Mouse (Mus musculus) embryo, embryonic 10 days (tissue): ENCODE data around the gene Nrxn3.

ENCODE experiments used
- DNase-seq: peaks from one replicate; pipeline ENCODE4 v3.0.0-alpha.2; 2015; ENCODE audit warnings: low spot score

Gene Nrxn3

DNA sequence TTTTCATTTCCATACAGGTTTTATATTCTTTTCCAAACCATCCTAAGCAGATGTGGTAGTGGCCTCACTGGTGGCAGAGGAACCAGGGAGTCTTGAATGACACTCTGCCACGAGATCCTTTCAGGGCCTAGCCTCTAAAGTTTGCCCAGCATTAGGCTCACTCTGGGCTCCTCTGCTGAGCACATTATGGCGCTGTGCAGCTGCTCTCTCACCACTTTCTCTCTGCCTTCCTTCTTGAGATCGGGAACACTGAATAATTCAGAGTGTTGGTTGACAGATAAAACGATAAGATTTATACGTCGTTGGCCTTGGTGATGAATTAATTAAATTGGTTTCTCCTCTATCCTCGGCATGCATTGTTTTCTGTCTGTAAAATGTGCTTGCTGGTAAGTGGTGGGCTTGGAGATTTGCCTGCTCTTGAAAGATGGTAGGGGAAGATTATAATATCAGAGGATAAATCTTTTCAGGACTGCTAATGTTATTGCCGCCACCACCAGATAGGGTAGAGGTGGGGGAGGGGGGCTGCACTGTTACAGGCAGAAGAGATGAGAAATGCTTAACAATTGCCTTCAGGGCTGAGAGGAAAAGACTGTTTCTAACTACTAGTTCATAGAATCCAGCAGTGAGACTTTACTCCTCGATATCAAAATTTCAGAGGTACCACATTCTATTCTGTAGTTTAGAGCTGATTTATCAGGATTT lies 1094.5 kb downstream of the Nrxn3 start:
- no peak for DNase-seq

DNA sequence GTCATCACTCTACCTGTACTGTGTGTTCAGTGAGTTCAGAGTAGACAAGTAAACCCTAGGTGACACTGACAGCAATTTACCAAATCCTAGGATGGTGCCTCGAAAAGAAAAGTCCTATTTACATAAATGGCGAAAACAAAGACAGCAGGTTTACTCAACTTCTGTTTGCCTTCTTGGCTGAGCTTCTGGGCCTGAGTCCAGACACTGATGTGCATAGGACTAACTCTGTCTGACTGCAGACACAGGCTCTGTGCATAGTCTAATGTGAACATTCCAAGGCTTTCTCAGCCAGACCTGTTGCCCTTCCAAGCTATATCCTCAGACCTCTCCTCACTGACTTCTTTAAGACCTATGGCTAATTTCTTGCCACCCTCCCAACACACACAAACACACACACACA lies 1095.5 kb downstream of the Nrxn3 start:
- no peak for DNase-seq

GRCm38 (mm10) chr12:89822141-89822540 lies 1099.5 kb downstream of the Nrxn3 start:
- DNase-seq = peak; percentile 10

GRCm38 (mm10) chr12:89829927-89830326 lies 1107.3 kb downstream of the Nrxn3 start:
- DNase-seq = no peak

DNA sequence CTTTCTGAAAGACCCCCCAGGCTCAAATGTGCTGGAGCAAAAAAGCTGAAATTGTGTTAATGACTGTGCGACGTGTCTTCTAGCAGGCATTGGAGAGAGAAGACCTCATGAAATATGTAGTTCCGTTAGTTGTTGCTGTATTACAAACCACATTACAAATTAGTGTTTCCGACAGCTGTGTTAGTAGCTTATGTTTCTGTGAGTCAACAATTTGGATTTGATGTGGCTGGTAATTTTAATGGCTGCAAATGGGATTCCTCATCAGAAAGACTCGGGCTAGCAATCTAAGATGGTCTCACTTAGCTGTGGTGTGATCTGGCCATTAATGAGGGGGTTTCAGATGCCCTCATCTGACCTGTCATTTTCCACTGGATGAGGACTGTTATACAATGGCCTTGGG lies 1107.7 kb downstream of the Nrxn3 start:
- DNase-seq = no peak

DNA sequence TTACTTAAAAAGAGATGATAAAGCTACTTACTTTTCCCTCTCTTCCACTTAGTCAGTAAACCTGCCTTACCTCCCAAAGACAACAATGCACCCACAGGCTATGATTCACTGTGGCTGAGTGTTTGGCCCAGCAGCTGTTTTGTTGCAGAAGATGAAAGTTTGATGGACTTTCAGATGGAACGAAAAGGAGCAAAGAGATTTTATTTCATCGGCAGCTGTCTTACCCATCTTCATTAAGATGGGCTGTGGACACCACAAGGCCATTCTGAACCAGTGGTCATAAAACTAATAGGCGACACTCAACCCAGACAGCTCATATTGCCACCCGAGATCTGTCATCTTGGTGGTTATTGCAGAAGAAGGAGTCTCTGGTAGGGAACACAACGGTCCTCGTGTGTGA lies 1108.6 kb downstream of the Nrxn3 start:
- DNase-seq = no peak

GRCm38 (mm10) chr12:89836271-89836670 lies 1113.6 kb downstream of the Nrxn3 start:
- DNase-seq = no peak

DNA sequence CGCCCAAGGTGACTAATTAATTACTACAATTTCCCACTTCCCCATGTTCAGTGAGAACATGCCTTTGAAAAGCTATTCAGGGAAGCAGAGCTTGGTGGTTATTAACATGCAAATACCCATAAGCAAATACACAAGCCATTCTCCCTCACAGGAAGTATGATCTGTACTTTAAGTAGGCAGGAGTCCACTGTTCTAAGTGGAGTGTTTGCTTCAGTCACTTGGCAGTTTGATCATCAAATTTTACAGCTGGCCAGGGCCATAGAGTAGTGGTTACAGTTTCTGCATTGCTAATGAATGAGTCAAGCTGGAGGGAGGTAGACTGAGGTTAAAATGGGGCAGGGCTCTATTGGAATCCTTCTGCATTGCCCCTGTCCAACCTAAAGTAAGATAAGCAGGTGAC lies 1120.2 kb downstream of the Nrxn3 start:
- DNase-seq = no peak

DNA sequence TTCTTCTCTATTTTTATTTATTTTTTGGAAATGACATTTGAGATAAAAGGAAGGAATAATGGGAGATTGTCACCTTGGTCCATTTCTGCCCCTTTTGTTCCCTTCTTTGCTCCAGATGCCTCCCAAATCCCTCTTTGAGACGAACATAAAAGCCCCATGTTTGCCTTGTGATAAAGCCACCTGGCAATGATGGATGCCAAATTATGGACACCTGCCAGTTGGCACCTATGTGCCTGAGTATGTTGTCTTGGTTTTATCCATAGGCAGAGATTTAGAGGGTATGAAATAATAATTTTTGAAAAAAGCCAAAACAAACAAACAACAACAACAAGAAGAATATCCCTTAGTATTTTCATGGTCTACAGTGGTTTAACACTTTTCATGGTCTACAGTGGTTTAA lies 1125.4 kb downstream of the Nrxn3 start:
- no peak for DNase-seq

DNA sequence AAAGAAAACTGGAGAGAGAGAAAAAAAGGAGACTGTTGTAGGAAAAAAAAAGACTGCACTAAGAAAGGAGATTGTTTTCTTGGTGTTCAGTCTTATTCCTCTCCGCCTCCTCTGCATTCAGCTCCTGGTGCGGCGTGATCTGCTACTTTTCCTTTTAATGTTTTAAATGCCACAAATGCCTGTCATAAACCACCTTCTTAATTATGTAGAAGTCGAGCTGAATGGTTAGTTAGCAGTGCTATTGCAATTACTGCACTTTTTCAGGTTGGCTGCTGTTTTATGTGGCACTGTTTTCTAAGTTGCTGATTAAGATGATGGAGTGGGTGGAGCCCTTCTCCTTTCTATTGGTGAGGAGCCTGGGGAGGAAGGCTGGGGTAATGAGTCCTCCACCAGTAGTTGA lies 1131.7 kb downstream of the Nrxn3 start:
- DNase-seq = no peak

DNA sequence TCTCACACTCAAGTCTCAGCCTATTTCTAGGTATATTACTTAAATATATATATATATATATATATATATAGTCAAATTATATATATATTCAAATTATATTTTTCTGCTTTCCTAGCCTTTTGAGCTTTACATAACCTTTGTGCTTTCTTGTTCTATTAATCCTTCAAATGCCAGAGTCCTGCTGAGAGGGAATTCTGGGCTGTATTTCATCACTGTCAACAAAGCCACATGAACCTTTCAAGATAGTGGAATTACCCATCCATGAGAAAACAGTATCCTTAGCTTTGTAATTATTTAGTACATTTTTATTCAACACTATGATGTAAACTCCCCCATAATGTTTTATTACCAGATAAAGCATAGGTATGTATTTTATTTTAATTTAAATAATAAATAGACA lies 1144.4 kb downstream of the Nrxn3 start:
- DNase-seq = no peak

GRCm38 (mm10) chr12:89882617-89883370 lies 1160.1 kb downstream of the Nrxn3 start:
- peak; percentile 20 for DNase-seq

GRCm38 (mm10) chr12:89884576-89884975 lies 1161.9 kb downstream of the Nrxn3 start:
- DNase-seq = no peak

GRCm38 (mm10) chr12:89888647-89889046 lies 1166.0 kb downstream of the Nrxn3 start:
- no peak for DNase-seq

DNA sequence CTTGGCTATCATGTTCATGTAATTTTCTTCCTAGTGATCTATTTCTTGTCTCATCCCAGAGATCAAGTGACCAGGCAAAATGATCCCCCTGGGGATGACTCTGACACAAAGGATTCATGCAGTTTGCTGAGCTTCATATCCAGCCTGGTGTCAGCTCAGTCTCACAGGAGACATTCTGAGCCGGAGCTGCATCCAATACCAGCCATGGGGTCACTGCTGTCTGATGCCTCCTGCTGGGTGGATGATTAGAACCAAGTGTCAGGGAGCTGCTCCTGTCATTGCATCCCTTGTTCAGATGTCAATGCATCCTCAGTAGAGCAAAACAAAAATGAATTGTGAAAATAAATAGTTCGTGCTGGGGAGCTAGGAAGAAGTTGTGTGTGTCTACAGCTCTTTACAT lies 1174.2 kb downstream of the Nrxn3 start:
- peak; percentile 28 for DNase-seq

GRCm38 (mm10) chr12:89909578-89909977 lies 1186.9 kb downstream of the Nrxn3 start:
- DNase-seq = no peak

DNA sequence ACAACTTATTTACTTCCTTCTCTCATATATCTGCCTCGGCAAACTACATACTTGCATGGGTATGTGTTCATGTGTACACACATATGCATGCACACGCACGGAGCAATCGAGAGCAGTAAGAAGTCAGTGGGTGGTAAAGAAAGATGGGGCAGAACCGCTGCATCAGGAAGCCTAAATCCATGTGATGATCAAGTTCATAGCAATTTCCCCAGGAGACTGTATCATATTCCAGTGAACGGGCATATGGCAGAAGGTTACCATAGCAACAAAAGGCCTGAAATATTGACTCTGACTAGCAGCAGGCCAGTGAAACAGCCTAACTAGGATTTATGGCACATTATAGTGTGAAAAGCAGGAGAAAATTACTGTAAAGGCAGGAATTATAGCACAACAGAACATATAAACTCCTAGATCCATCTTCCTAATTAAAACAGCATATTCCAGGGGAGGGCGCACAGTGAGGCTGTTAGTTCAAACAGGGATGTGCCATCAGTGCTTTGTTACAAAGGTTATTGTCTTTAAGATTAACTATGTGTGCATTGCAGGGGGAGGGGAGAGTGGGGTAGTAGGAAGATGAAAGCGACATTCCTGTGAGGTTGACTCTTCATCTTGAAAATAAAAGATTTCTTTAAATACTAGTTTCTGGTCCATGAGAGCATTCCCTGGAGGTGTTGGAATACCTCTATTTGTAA lies 1195.6 kb downstream of the Nrxn3 start:
- DNase-seq = no peak

DNA sequence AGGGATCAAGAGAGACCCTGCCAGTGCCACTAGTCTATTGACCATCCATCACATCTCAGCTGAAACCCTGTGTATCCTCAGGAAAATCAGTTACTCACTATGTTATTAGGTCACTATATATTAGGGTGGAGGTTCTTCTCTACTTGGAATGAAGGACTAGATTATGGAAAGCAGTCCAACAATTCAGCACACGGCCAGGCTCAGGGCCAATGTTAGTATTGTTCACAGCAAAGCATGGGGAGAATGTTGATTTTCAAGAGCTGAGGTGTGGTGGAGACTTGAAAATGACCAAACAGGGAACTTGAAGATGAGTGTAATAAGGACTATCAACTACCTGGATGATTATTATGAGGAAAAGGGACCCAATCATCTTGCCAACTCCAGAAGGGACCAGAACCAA lies 1209.7 kb downstream of the Nrxn3 start:
- no peak for DNase-seq

DNA sequence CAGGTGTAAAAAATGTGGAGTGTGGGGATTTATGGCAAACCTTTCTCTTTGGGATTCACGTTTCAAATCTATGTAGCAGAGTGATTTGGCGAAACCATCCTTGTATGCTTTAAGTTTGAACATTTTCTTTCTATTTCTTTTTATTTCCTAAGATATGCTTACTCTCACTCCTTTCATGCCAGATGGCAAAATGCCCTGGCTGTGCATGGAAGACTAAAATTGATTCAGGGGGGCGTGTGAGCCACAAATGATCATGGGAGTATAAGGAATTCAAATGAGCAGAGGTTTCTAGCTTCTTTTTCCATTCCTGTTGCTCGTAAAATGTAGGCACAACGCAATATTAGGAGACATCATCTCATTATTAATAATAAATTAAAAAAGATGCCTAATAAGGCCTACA lies 1211.0 kb downstream of the Nrxn3 start:
- DNase-seq = no peak

DNA sequence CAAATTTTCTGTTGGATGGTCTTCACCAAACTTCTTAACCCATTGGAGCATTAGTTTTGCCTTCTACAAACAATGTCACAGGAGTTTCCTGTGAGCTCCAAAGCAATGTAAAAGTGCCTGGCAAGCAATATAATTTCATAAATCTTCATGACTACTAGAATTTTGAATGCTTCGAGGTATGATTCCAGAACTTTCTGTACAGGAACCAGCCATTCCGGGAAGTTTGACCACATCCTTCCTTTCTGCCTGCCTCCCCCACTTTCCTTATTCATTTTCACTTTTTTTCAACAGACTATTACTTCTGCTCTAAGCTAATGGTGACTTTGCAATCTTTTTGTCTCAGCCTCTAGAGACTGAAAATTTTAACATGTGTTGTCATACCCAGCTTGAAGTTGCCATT lies 1218.1 kb downstream of the Nrxn3 start:
- no peak for DNase-seq

DNA sequence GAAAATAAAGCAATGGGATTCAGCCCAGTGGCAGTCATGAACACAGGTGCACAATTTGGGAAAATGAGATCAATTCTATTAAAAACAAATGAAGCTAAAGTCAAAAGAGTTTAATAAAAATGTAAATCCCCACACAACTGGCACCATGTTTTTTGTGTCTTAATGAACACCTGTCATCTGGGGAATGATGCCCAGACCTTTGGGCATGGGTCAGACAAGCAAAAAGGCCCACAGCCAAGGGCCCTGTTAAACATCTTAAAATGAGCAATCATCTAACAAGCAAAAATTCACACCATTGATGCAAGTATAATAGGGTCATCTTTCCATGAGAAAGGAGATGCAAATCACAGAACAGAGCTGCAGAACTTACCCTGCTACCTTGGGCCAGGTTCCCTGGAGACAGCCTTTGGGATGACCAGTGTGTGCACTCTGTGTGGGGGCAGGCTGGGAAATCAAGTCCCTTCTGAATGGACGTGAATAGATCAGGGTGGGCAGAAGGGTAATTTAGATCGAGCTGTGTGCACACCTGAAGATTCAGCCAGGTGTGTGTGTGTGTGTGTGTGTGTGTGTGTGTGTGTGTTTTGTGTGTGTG lies 1223.3 kb downstream of the Nrxn3 start:
- DNase-seq = no peak

- DNase-seq = peak; percentile 8
Observed at GRCm38 (mm10) chr12:89946522-89946921, 1223.8 kb downstream of the Nrxn3 start.

DNA sequence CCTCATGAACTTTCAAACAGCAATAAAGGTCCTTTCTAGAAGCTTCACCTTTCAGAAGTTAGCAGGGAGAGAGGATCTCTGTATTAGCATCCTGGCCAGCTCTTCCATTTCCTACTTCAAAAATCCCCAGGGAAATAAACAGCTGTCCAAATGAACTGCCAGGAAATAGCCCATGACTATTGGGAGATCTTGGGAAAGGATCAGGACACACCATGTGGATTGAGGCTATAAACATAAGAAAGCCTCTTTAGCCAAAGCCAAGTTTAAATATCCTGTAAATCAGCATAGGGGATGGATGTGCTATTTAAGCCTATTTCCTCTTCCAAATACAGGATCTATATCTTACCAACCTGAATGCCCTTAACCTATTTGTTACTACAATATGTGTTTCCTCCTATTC lies 1230.6 kb downstream of the Nrxn3 start:
- DNase-seq = no peak
